Comparison of ENCODE assay signal across 8 mouse cellular contexts in genomic region chr2:30771368-30771805, GRCm38 (mm10). TPM values are rescaled to one million over a fixed set of nuclear protein-coding genes. Genes with fewer than 3 reads are reported as not detected.
DNase-seq lines count a peak whose midpoint lies in the region; TF ChIP-seq lines count a peak whose summit lies in the region.

No protein-coding gene starts in this region.

- intact Hi-C loops in gastrocnemius, adult 2 months (cut with DNase I) = no loop called here
- intact Hi-C loops in gastrocnemius, postnatal 14 days (cut with DNase I; ENCODE audit: low total_unique reads) = no loop called here

- TF ChIP-seq POLR2A in thymus, adult 2 months (IDR thresholded peaks at IDR 0.05; ENCODE audit: control insufficient read depth, extremely low read depth, insufficient read depth, low read length, poor library complexity) = no peak

- peak overlapping the region; percentile 78 for H3K4me3 ChIP-seq in gastrocnemius, adult 2 months
- peak overlapping the region; percentile 11 for H3K4me3 ChIP-seq in thymus, adult 2 months (ENCODE audit: control insufficient read depth, insufficient read depth, low read length)

- H3K4me1 ChIP-seq in thymus, adult 2 months (replicated peaks; ENCODE audit: control insufficient read depth, insufficient read depth, low read length) = peaks cover 10% of the 10 kb centered on the region; the same call in 1 of the 2 replicates

- peak overlapping the region; percentile 82 for H3K27ac ChIP-seq in gastrocnemius, adult 2 months
- H3K27ac ChIP-seq in thymus, adult 2 months (ENCODE audit: control insufficient read depth, insufficient read depth, low read length) = no peak overlapping the region

- 2% methylated on average over 50 of the region's 51 CpGs for WGBS in thymus, adult 2 months

- H3K27me3 ChIP-seq in thymus, adult 2 months (ENCODE audit: control insufficient read depth, insufficient read depth, low read length) = peaks cover 17% of the 10 kb centered on the region; the same call in 1 of the 2 replicates

- no peak for TF ChIP-seq CTCF in gastrocnemius, adult 2 months (IDR thresholded peaks at IDR 0.05)
- TF ChIP-seq CTCF in thymus, adult 2 months (IDR thresholded peaks at IDR 0.05; ENCODE audit: borderline replicate concordance, control insufficient read depth, extremely low read depth, insufficient read depth, low read length, poor library complexity) = no peak

- no peaks in the 10 kb centered on the region for H3K36me3 ChIP-seq in thymus, adult 2 months (ENCODE audit: control insufficient read depth, insufficient read depth, low read length)

- DNase-seq in gastrocnemius, adult 2 months = no peak
- DNase-seq in gastrocnemius, postnatal 14 days = no peak
- no peak for DNase-seq in thymus, adult 2 months
- DNase-seq in thymus, postnatal 0 days (ENCODE audit: low spot score) = no peak
- peak; percentile 59 for DNase-seq in kidney, postnatal 10 days
- DNase-seq in neural tube, embryonic 10.5 days (ENCODE audit: extremely low spot score, low spot score) = peak; percentile 64
- DNase-seq in layer of hippocampus, adult 8-10 months (ENCODE audit: low spot score in 2 of 2) = no peak
- no peak for DNase-seq in adrenal gland, postnatal 4 days (ENCODE audit: low spot score in 2 of 2)

RNA-seq across cellular contexts. Expression of gene 1700001O22Rik, which starts 32.1 kb away (rescaled TPM):
- total RNA-seq in gastrocnemius, adult 2 months (2021) = 10 to 100 TPM in 1 of 2 experiments, under 1 TPM in 1; 0.33 to 22.0 TPM
- total RNA-seq in gastrocnemius, postnatal 14 days (2021) = under 1 TPM; 0.44 to 0.45 TPM
- polyA plus RNA-seq in thymus, adult 2 months (2012; rRNA removed) = 4.0 and 5.2 TPM in 2 replicates
- 0.90 and 1.1 TPM in 2 replicates for polyA plus RNA-seq in thymus, postnatal 0 days (2015; fragmentation: Nextera tagmentation; extraction: Ambion mirVana)
- 10 to 100 TPM in 1 of 4 experiments, 1 to 10 TPM in 3; 6.1 to 12.4 (median 7.1) TPM for total RNA-seq in layer of hippocampus, adult 8-10 months (2022)
- total RNA-seq in adrenal gland, postnatal 4 days (2021) = 1 to 10 TPM; 1.2 to 1.9 TPM

RNA-seq across cellular contexts. Expression of gene Ntmt1, which starts 36.2 kb away (rescaled TPM):
- 10 to 100 TPM; 14.3 to 15.6 TPM for total RNA-seq in gastrocnemius, adult 2 months (2021)
- 10 to 100 TPM; 17.0 to 20.8 TPM for total RNA-seq in gastrocnemius, postnatal 14 days (2021)
- polyA plus RNA-seq in thymus, adult 2 months (2012; rRNA removed) = 30.5 and 33.9 TPM in 2 replicates
- polyA plus RNA-seq in thymus, postnatal 0 days (2015; fragmentation: Nextera tagmentation; extraction: Ambion mirVana) = 48.5 and 50.4 TPM in 2 replicates
- 10 to 100 TPM; 29.6 to 33.4 (median 32.3) TPM for total RNA-seq in layer of hippocampus, adult 8-10 months (2022)
- total RNA-seq in adrenal gland, postnatal 4 days (2021) = 10 to 100 TPM; 43.1 to 44.4 TPM

RNA-seq across cellular contexts. Expression of gene Asb6, which starts 58.7 kb away (rescaled TPM):
- total RNA-seq in gastrocnemius, adult 2 months (2021) = 1 to 10 TPM; 7.0 TPM
- total RNA-seq in gastrocnemius, postnatal 14 days (2021) = 1 to 10 TPM; 7.0 to 7.5 TPM
- 97.6 and 103 TPM in 2 replicates for polyA plus RNA-seq in thymus, adult 2 months (2012; rRNA removed)
- 37.8 and 44.3 TPM in 2 replicates for polyA plus RNA-seq in thymus, postnatal 0 days (2015; fragmentation: Nextera tagmentation; extraction: Ambion mirVana)
- 10 to 100 TPM; 35.2 to 39.2 (median 37.5) TPM for total RNA-seq in layer of hippocampus, adult 8-10 months (2022)
- 10 to 100 TPM; 28.9 to 32.0 TPM for total RNA-seq in adrenal gland, postnatal 4 days (2021)

Comparison
In these comparisons a context has a peak if more than half of its experiments do, and no peak if none do; other contexts are left out.
1. DNase-seq: peak in kidney, postnatal 10 days (single experiment) and neural tube, embryonic 10.5 days (single experiment); none in gastrocnemius, adult 2 months (single experiment), gastrocnemius, postnatal 14 days (single experiment), thymus, adult 2 months (single experiment), thymus, postnatal 0 days (single experiment), layer of hippocampus, adult 8-10 months (0 of 2) and adrenal gland, postnatal 4 days (0 of 2).